Mouse (Mus musculus) midbrain, embryonic 15.5 days (tissue): Measurements from ENCODE around the gene Chadl. TPM values are rescaled to one million over a fixed set of nuclear protein-coding genes. Genes with fewer than 3 reads are reported as not detected.
"Not testable (repeated sequence)": the region's sequence is repeated elsewhere in the genome, so short reads cannot be mapped to it uniquely, and the experiment has no call there.

Source experiments
- ATAC-seq: fragments of 200-750 bp; cut with Nextera tagmentation; replicated peaks from 2 replicates; pipeline ENCODE4 v1.8.0; 2017; ENCODE audit warnings: moderate TSS enrichment
- H3K27ac ChIP-seq: fragments of 300-500 bp; sonication (generic); 2 replicates; pipeline ENCODE4 v1.5.1; 2015; ENCODE audit warnings: mild to moderate bottlenecking, inconsistent platforms
- H3K27me3 ChIP-seq: fragments of 300-500 bp; sonication (generic); replicated peaks from 2 replicates; pipeline ENCODE4 v1.6.1; 2015; ENCODE audit warnings: inconsistent platforms
- H3K36me3 ChIP-seq: fragments of 300-500 bp; sonication (generic); replicated peaks from 2 replicates; pipeline ENCODE4 v1.6.1; 2015; ENCODE audit warnings: inconsistent platforms
- H3K4me1 ChIP-seq: fragments of 300-500 bp; sonication (generic); 2 replicates; pipeline ENCODE4 v1.6.1; 2015; ENCODE audit warnings: inconsistent platforms
- H3K4me2 ChIP-seq: fragments of 300-500 bp; sonication (generic); 2 replicates; pipeline ENCODE4 v1.6.1; 2015; ENCODE audit warnings: inconsistent platforms, mild to moderate bottlenecking, moderate library complexity
- H3K4me3 ChIP-seq: fragments of 300-500 bp; sonication (generic); 2 replicates; pipeline ENCODE4 v1.5.1; 2015; ENCODE audit warnings: mild to moderate bottlenecking, inconsistent platforms
- H3K9ac ChIP-seq: fragments of 300-500 bp; sonication (generic); 2 replicates; pipeline ENCODE4 v1.6.1; 2015; ENCODE audit warnings: mild to moderate bottlenecking, inconsistent platforms
- H3K9me3 ChIP-seq: fragments of 300-500 bp; sonication (generic); 2 replicates; pipeline ENCODE4 v1.6.1; 2016; ENCODE audit warnings: inconsistent platforms
- WGBS: fragments of 180-500 bp; shearing (Covaris S2); methylation state at CpG from one replicate; pipeline ENCODE4 v1.1.7; 2015; ENCODE audit warnings: mixed read lengths; 5-methylcytosine and 5-hydroxymethylcytosine counted together
- polyA plus RNA-seq: library from polyadenylated mRNA; unstranded; fragments of >200 nt; fragmentation: Nextera tagmentation; extraction: Ambion mirVana; gene quantifications from 2 replicates; pipeline ENCODE4 v1.2.1, GENCODE M21; 2015

The Chadl gene
- polyA plus RNA-seq, 1 experiment from 2014 or later, result 31.2 TPM

GRCm38 (mm10) chr15:81719139-81719531 lies 22.0 kb upstream of the Chadl start:
- H3K36me3 ChIP-seq, result peaks cover 43% of the 10 kb centered on the region
- H3K4me3 ChIP-seq, result no peak overlapping the region
- no peaks in the 10 kb centered on the region for H3K9me3 ChIP-seq
- H3K27ac ChIP-seq, result peak overlapping the region; percentile 90
- 95% methylated on average over 6 of the region's 6 CpGs for WGBS
- no peaks in the 10 kb centered on the region for H3K27me3 ChIP-seq
- no peak overlapping the region for H3K4me2 ChIP-seq
- ATAC-seq, result no peak
- peaks cover 16% of the 10 kb centered on the region for H3K4me1 ChIP-seq
- 0 out of 2 replicates have a peak overlapping the region, but pooled peaks have one; percentile 7 for H3K9ac ChIP-seq

GRCm38 (mm10) chr15:81718336-81719138 lies 21.4 kb upstream of the Chadl start:
- Histone ChIP-seq H3K27me3 (no peaks in the 10 kb centered on the region), H3K27ac (peak overlapping the region; percentile 90), H3K4me3 (no peak overlapping the region), H3K9me3 (no peaks in the 10 kb centered on the region), H3K4me1 (peaks cover 16% of the 10 kb centered on the region), H3K4me2 (peak overlapping the region; percentile 20), H3K36me3 (peaks cover 43% of the 10 kb centered on the region), H3K9ac (0 out of 2 replicates have a peak overlapping the region, but pooled peaks have one; percentile 7)
- 49% methylated on average over 9 of the region's 9 CpGs for WGBS
- ATAC-seq, result peak; percentile 94

- H3K36me3 ChIP-seq, result peaks cover 56% of the 10 kb centered on the region
- H3K27ac ChIP-seq, result no peak overlapping the region
- H3K9ac ChIP-seq, result no peak overlapping the region
- no peak for ATAC-seq
- H3K9me3 ChIP-seq, result no peaks in the 10 kb centered on the region
- H3K4me1 ChIP-seq, result peaks cover 11% of the 10 kb centered on the region
- WGBS, result 89% methylated on average over 6 of the region's 6 CpGs
- H3K4me3 ChIP-seq, result no peak overlapping the region
- H3K27me3 ChIP-seq, result no peaks in the 10 kb centered on the region
- H3K4me2 ChIP-seq, result no peak overlapping the region
Measured at GRCm38 (mm10) chr15:81713742-81714141, 16.7 kb upstream of the Chadl start.

- ATAC-seq, result no peak
- peaks cover 67% of the 10 kb centered on the region for H3K36me3 ChIP-seq
- no peak overlapping the region for H3K4me3 ChIP-seq
- no peak overlapping the region for H3K4me2 ChIP-seq
- H3K27me3 ChIP-seq, result no peaks in the 10 kb centered on the region
- H3K9me3 ChIP-seq, result no peaks in the 10 kb centered on the region
- H3K9ac ChIP-seq, result no peak overlapping the region
- WGBS, result 70% methylated on average over 4 of the region's 4 CpGs
- no peak overlapping the region for H3K27ac ChIP-seq
- no peaks in the 10 kb centered on the region for H3K4me1 ChIP-seq
Measured at GRCm38 (mm10) chr15:81710801-81711200, 13.7 kb upstream of the Chadl start.

- WGBS, result 100% methylated on average over 1 of the region's 1 CpGs
- H3K27ac ChIP-seq, result no peak overlapping the region
- no peak overlapping the region for H3K9ac ChIP-seq
- peaks cover 69% of the 10 kb centered on the region for H3K36me3 ChIP-seq
- no peak for ATAC-seq
- no peak overlapping the region for H3K4me2 ChIP-seq
- no peaks in the 10 kb centered on the region for H3K4me1 ChIP-seq
- no peak overlapping the region for H3K4me3 ChIP-seq
- H3K27me3 ChIP-seq, result no peaks in the 10 kb centered on the region
- no peaks in the 10 kb centered on the region for H3K9me3 ChIP-seq
Measured at GRCm38 (mm10) chr15:81709686-81710085, 12.6 kb upstream of the Chadl start.

- Histone ChIP-seq H3K36me3 (peaks cover 71% of the 10 kb centered on the region), H3K4me1 (no peaks in the 10 kb centered on the region), H3K27me3 (no peaks in the 10 kb centered on the region), H3K4me3 (no peak overlapping the region), H3K9ac (no peak overlapping the region), H3K4me2 (no peak overlapping the region), H3K9me3 (no peaks in the 10 kb centered on the region), H3K27ac (no peak overlapping the region)
- WGBS, result 90% methylated on average over 11 of the region's 11 CpGs
- ATAC-seq, result no peak
Measured at GRCm38 (mm10) chr15:81708991-81709390, 11.9 kb upstream of the Chadl start.

GRCm38 (mm10) chr15:81703094-81703489 lies 6.0 kb upstream of the Chadl start:
- WGBS, result 90% methylated on average over 3 of the region's 3 CpGs
- Histone ChIP-seq H3K36me3 (peaks cover 31% of the 10 kb centered on the region), H3K4me2 (no peak overlapping the region), H3K9ac (no peak overlapping the region), H3K27ac (no peak overlapping the region), H3K4me3 (no peak overlapping the region), H3K9me3 (no peaks in the 10 kb centered on the region), H3K4me1 (no peaks in the 10 kb centered on the region), H3K27me3 (no peaks in the 10 kb centered on the region)
- ATAC-seq, result no peak

- WGBS, result 84% methylated on average over 13 of the region's 13 CpGs
- Histone ChIP-seq H3K4me2 (no peak overlapping the region), H3K27ac (no peak overlapping the region), H3K4me1 (no peaks in the 10 kb centered on the region), H3K27me3 (no peaks in the 10 kb centered on the region), H3K4me3 (no peak overlapping the region), H3K36me3 (peaks cover 26% of the 10 kb centered on the region), H3K9me3 (no peaks in the 10 kb centered on the region), H3K9ac (no peak overlapping the region)
- ATAC-seq, result no peak
Measured at GRCm38 (mm10) chr15:81702306-81703093, 5.4 kb upstream of the Chadl start.

GRCm38 (mm10) chr15:81701350-81701749 lies 4.3 kb upstream of the Chadl start:
- H3K4me3 ChIP-seq, H3K4me1 ChIP-seq, H3K27ac ChIP-seq, H3K27me3 ChIP-seq, H3K4me2 ChIP-seq, H3K9me3 ChIP-seq, H3K9ac ChIP-seq, ATAC-seq: not testable (repeated sequence)
- H3K36me3 ChIP-seq, result peaks cover 20% of the 10 kb centered on the region
- 77% methylated on average over 4 of the region's 4 CpGs for WGBS

- Histone ChIP-seq H3K4me2 (no peak overlapping the region), H3K27me3 (no peaks in the 10 kb centered on the region), H3K27ac (no peak overlapping the region), H3K36me3 (peaks cover 15% of the 10 kb centered on the region), H3K9ac (no peak overlapping the region), H3K9me3 (no peaks in the 10 kb centered on the region), H3K4me1 (no peaks in the 10 kb centered on the region), H3K4me3 (no peak overlapping the region)
- 85% methylated on average over 8 of the region's 8 CpGs for WGBS
- ATAC-seq, result no peak
Measured at GRCm38 (mm10) chr15:81700601-81701000, 3.5 kb upstream of the Chadl start.

- no peak overlapping the region for H3K4me3 ChIP-seq
- H3K27ac ChIP-seq, result no peak overlapping the region
- no peak for ATAC-seq
- H3K9ac ChIP-seq, result no peak overlapping the region
- H3K9me3 ChIP-seq, result no peaks in the 10 kb centered on the region
- H3K27me3 ChIP-seq, result no peaks in the 10 kb centered on the region
- WGBS, result 84% methylated on average over 2 of the region's 2 CpGs
- H3K36me3 ChIP-seq, result peaks cover 10% of the 10 kb centered on the region
- H3K4me1 ChIP-seq, result no peaks in the 10 kb centered on the region
- no peak overlapping the region for H3K4me2 ChIP-seq
Measured at GRCm38 (mm10) chr15:81700161-81700560, 3.1 kb upstream of the Chadl start.

GRCm38 (mm10) chr15:81698532-81698931 lies 1.4 kb upstream of the Chadl start:
- peaks cover 14% of the 10 kb centered on the region for H3K4me1 ChIP-seq

More at GRCm38 (mm10) chr15:81698532-81698931, 1.4 kb upstream of the Chadl start:
- WGBS, result 73% methylated on average over 2 of the region's 2 CpGs
- Histone ChIP-seq H3K9ac (no peak overlapping the region), H3K4me3 (no peak overlapping the region), H3K27ac (no peak overlapping the region), H3K9me3 (no peaks in the 10 kb centered on the region), H3K27me3 (peaks cover 3% of the 10 kb centered on the region), H3K36me3 (no peaks in the 10 kb centered on the region), H3K4me2 (no peak overlapping the region)
- no peak for ATAC-seq
